Mouse (Mus musculus): ENCODE results near the gene Pecam1. TPM values are rescaled to one million over a fixed set of nuclear protein-coding genes. Genes with fewer than 3 reads are reported as not detected.
"Not testable (repeated sequence)": the region's sequence is repeated elsewhere in the genome, so short reads cannot be mapped to it uniquely, and the experiment has no call there.

Pecam1 gene
- total RNA-seq, 1 experiment from 2014 or later, result 56.8 TPM

- ATAC-seq (replicated peaks; ENCODE audit: low read depth, poor library complexity, severe bottlenecking), result peak; percentile 92
Measured at GRCm38 (mm10) chr11:106648347-106648746, 102.1 kb downstream of the Pecam1 start.

GRCm38 (mm10) chr11:106642966-106643637 is 107.3 kb downstream of the Pecam1 start:
- ATAC-seq (replicated peaks; ENCODE audit: low read depth, poor library complexity, severe bottlenecking), result no peak

- ATAC-seq (replicated peaks; ENCODE audit: low read depth, poor library complexity, severe bottlenecking), result no peak
Measured at GRCm38 (mm10) chr11:106641580-106641979, 108.8 kb downstream of the Pecam1 start.

GRCm38 (mm10) chr11:106640059-106640458 is 110.4 kb downstream of the Pecam1 start:
- peak; percentile 50 for ATAC-seq (replicated peaks; ENCODE audit: low read depth, poor library complexity, severe bottlenecking)

GRCm38 (mm10) chr11:106639356-106639692 is 111.1 kb downstream of the Pecam1 start:
- no peak for ATAC-seq (replicated peaks; ENCODE audit: low read depth, poor library complexity, severe bottlenecking)

- no peak for ATAC-seq (replicated peaks; ENCODE audit: low read depth, poor library complexity, severe bottlenecking)
Measured at GRCm38 (mm10) chr11:106638551-106639355, 111.7 kb downstream of the Pecam1 start.

- no peak for ATAC-seq (replicated peaks; ENCODE audit: low read depth, poor library complexity, severe bottlenecking)
Measured at GRCm38 (mm10) chr11:106637754-106638153, 112.7 kb downstream of the Pecam1 start.

GRCm38 (mm10) chr11:106635946-106636345 is 114.5 kb downstream of the Pecam1 start:
- no peak for ATAC-seq (replicated peaks; ENCODE audit: low read depth, poor library complexity, severe bottlenecking)

GRCm38 (mm10) chr11:106634175-106634574 is 116.3 kb downstream of the Pecam1 start:
- not testable (repeated sequence) for ATAC-seq (replicated peaks; ENCODE audit: low read depth, poor library complexity, severe bottlenecking)

GRCm38 (mm10) chr11:106633456-106633855 is 117.0 kb downstream of the Pecam1 start:
- ATAC-seq (replicated peaks; ENCODE audit: low read depth, poor library complexity, severe bottlenecking), result no peak

GRCm38 (mm10) chr11:106627692-106628091 is 122.7 kb downstream of the Pecam1 start:
- ATAC-seq (replicated peaks; ENCODE audit: low read depth, poor library complexity, severe bottlenecking), result peak; percentile 93

- ATAC-seq (replicated peaks; ENCODE audit: low read depth, poor library complexity, severe bottlenecking), result no peak
Measured at GRCm38 (mm10) chr11:106625577-106625976, 124.9 kb downstream of the Pecam1 start.

- ATAC-seq (replicated peaks; ENCODE audit: low read depth, poor library complexity, severe bottlenecking), result peak; percentile 40
Measured at GRCm38 (mm10) chr11:106623629-106624028, 126.8 kb downstream of the Pecam1 start.

GRCm38 (mm10) chr11:106622056-106622455 is 128.4 kb downstream of the Pecam1 start:
- ATAC-seq (replicated peaks; ENCODE audit: low read depth, poor library complexity, severe bottlenecking), result peak; percentile 75

- not testable (repeated sequence) for ATAC-seq (replicated peaks; ENCODE audit: low read depth, poor library complexity, severe bottlenecking)
Measured at GRCm38 (mm10) chr11:106618768-106619167, 131.7 kb downstream of the Pecam1 start.

- ATAC-seq (replicated peaks; ENCODE audit: low read depth, poor library complexity, severe bottlenecking), result no peak
Measured at GRCm38 (mm10) chr11:106617821-106618580, 132.4 kb downstream of the Pecam1 start.

- ATAC-seq (replicated peaks; ENCODE audit: low read depth, poor library complexity, severe bottlenecking), result no peak
Measured at GRCm38 (mm10) chr11:106615561-106615960, 134.9 kb downstream of the Pecam1 start.

- peak; percentile 24 for ATAC-seq (replicated peaks; ENCODE audit: low read depth, poor library complexity, severe bottlenecking)
Measured at GRCm38 (mm10) chr11:106614339-106614645, 136.1 kb downstream of the Pecam1 start.

GRCm38 (mm10) chr11:106613638-106614338 is 136.6 kb downstream of the Pecam1 start:
- ATAC-seq (replicated peaks; ENCODE audit: low read depth, poor library complexity, severe bottlenecking), result no peak

GRCm38 (mm10) chr11:106612961-106613637 is 137.3 kb downstream of the Pecam1 start, which contains the start of gene Tex2:
TSS of gene Tex2 (minus strand) at chr11:106613423.
- ATAC-seq (replicated peaks; ENCODE audit: low read depth, poor library complexity, severe bottlenecking), result peak; percentile 82
